Mouse (Mus musculus): ENCODE data around the gene AW011738.

- TF ChIP-seq POLR2A (IDR thresholded peaks at IDR 0.05; ENCODE audit: borderline replicate concordance, control insufficient read depth, low read depth, low read length) (no peak), CTCF (IDR thresholded peaks at IDR 0.05; ENCODE audit: control insufficient read depth, insufficient read depth, low read length) (no peak)
Measured at GRCm38 (mm10) chr4:156216196-156216595, 13.1 kb downstream of the AW011738 start.

Data from bone marrow, adult 2 months (tissue).